Mouse (Mus musculus) liver, embryonic 14 days (tissue): ENCODE data around the gene Ep400. TPM values are rescaled to one million over a fixed set of nuclear protein-coding genes. Genes with fewer than 3 reads are reported as not detected.

ENCODE experiments used
- polyA plus RNA-seq: library from polyadenylated mRNA; depleted of rRNA; stranded (reverse); fragments of >200 nt; gene quantifications from 2 replicates; pipeline ENCODE4 v1.2.3, GENCODE M21; 2012; rRNA removed

The Ep400 gene
- polyA plus RNA-seq: 13.4 and 18.7 TPM in 2 replicates

GRCm38 (mm10) chr5:110770448-110771158 lies at the start of gene Ep400:
Ep400 (minus strand) TSS chr5:110770717.

DNA sequence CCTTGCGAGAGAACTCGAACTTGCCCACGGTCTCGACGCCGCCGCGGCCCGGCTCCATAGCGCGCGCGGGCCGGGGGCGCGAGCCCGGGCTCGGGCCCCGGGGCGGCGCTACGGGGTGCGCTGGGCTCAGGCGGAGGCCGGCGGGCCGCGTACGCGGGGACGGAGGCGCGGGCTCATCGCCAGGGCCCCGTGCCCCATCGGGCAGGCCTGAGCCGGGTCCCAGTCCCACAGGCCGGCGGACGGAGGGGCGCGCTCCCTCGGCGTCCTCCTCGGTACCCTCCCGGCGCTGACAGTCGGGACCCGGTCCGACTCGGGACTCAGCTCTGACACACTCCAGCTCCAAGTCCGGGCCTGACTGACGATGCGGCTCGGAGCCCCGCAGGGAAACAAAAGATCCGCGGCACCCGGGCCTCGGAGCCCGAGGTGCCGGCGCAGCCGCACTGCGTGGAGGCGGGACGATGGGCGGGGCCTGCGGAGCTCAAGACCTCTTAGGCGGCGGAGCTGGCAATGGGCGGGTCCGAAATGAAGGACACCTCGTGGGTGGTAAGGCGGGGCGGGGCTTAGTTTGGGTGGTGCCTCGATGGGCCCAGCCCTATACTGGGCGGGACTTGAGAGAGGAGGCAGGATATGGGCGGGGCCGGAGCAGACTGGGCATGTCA lies 39.3 kb upstream of the Ep400 start, which contains the start of gene Ulk1:
Gene Ulk1, minus strand, starts transcription at position 431 of the 659 bp plus-strand sequence.

DNA sequence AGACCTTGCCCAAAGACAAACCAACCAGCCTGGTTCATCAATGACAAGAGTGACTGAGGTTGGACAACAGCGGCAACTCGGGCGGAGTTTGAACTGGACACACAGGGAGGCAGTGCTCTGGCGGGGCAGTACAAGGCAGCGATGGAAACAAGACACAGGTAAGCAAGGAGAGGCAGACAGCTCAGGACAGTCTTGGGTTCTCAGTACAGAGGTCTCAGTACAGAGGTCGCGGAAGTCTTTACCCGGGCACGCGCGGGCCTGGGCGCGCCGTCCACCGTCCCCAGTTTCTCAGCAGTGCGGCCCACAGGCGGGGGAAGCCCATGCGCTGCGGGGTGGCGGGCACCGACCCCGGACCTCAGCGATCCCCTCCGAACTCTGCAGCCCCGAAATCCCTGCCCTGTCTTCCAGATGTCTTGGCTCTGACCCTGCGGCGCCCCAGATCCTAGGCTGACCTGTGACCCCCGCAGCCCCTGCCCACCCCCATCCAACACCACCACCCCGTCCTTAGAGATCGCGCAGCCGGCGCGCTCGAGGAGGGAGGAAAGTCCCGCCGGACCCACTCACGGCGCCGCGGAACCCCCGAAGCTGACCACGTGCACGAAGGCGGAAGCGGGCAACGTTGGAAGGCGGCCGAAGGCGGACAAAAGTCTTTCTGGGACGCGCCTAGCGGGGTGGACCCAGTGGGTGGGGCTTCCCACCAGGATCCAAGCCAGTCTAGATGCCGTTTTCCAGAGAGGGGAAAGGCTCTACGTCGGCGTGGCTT lies 9.7 kb upstream of the Ep400 start, which contains the start of gene Pus1:
Gene Pus1, minus strand, starts transcription at position 662 of the 763 bp plus-strand sequence.

DNA sequence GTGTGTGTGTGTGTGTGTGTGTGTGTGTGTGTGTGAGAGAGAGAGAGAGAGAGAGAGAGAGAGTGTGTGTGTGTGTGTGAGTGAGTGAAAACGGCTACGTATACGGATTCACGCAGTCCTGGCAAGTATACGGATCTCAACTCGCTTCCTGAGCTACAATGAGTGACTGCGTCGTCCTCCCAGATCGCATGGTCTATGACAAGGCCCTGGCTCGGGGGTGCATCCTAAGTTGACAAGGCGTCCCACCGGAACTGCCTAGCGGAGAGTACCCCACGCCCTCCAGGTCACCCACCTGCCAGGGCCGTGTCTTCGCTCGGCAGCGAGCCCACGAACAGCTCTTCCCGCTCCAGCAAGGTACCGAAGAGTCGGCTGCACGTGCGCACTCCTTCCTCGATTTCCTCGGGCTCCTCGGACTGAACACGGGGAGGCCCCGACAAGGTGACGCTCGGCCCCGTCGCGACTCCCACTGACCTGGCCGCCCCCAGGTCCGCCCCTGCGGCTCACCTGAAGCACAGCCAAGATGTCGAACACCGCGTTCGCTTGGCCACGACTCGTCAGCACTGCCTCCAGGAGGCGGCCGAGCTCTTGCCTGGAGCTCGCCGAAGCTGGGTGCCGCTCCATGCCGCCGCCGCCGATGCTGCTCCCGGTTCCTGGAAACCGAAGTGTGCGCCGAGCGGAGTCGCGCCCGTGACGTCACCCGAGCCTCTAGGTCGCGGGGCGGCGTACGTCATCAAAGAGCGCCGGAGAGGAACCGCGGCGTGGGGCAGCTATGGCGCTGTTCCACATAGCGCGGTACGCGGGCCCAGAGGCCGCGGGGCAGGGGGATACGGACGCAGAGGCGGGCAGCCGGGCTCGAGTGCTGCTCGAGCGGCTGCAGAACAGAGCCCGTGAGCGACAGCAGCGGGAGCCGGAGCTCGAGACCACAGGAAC lies 117.5 kb downstream of the Ep400 start, which contains the start of the genes Noc4l and Ddx51:
Gene Noc4l, minus strand, starts transcription at position 699 of the 930 bp plus-strand sequence.
Gene Ddx51, plus strand, starts transcription at position 733 of the 930 bp plus-strand sequence.

Other genes starting within 250 kb of the Ep400 start
- gene Galnt9, start 226.4 kb downstream of the Ep400 start, polyA plus RNA-seq: 0.06 and 0.07 TPM in 2 replicates
- gene Noc4l, start 117.3 kb downstream of the Ep400 start, polyA plus RNA-seq: 46.6 and 54.3 TPM in 2 replicates
- gene Ddx51, start 117.3 kb downstream of the Ep400 start, polyA plus RNA-seq: 8.7 and 9.8 TPM in 2 replicates
- 24.5 and 27.7 TPM in 2 replicates for gene Pus1, start 9.9 kb upstream of the Ep400 start, polyA plus RNA-seq
- 14.3 and 17.9 TPM in 2 replicates for gene Ulk1, start 39.4 kb upstream of the Ep400 start, polyA plus RNA-seq
- 24.1 and 28.3 TPM in 2 replicates for gene Hscb, start 69.1 kb upstream of the Ep400 start, polyA plus RNA-seq
- 29.1 and 32.0 TPM in 2 replicates for gene Chek2, start 69.3 kb upstream of the Ep400 start, polyA plus RNA-seq
- 0.43 and 0.46 TPM in 2 replicates for gene Ttc28, start 109.1 kb upstream of the Ep400 start, polyA plus RNA-seq